Mouse (Mus musculus) left cerebral cortex, postnatal 4 days (tissue): ENCODE results near the gene Npff. TPM values are rescaled to one million over a fixed set of nuclear protein-coding genes. Genes with fewer than 3 reads are reported as not detected.

Experiments
- DNase-seq: peaks from one replicate; pipeline ENCODE4 v3.0.0-alpha.2; 2022
- intact Hi-C: fragments of 180-260 bp; cut with DNase I; formaldehyde crosslinking; loops from one replicate; pipeline ENCODE4 v1.15.1; 2025
- total RNA-seq, 2 experiments: library from RNA; stranded (reverse); gene quantifications; 2 replicates each; pipeline ENCODE4 v1.2.3; 2021

Gene Npff
- total RNA-seq, 2 experiments from 2014 or later: 3.9 to 5.0 TPM

- intact Hi-C loops: no loop called here
Observed at GRCm38 (mm10) chr15:102505073-102505769, 19.5 kb downstream of the Npff start.

GRCm38 (mm10) chr15:102503924-102504782 is 20.6 kb downstream of the Npff start:
- intact Hi-C loops: no loop called here
- DNase-seq: no peak

More at GRCm38 (mm10) chr15:102505073-102505769, 19.5 kb downstream of the Npff start:
- no peak for DNase-seq

GRCm38 (mm10) chr15:102503447-102503846 is 21.3 kb downstream of the Npff start, which contains the start of gene Gm10337:
Gene Gm10337 (plus strand): TSS chr15:102503722.
- intact Hi-C loops: no loop called here
- DNase-seq: no peak

GRCm38 (mm10) chr15:102502254-102502840 is 22.4 kb downstream of the Npff start:
- no peak for DNase-seq
- intact Hi-C loops: no loop called here

- intact Hi-C loops: no loop called here
- no peak for DNase-seq
Observed at GRCm38 (mm10) chr15:102501084-102501814, 23.5 kb downstream of the Npff start.

GRCm38 (mm10) chr15:102500479-102500878 is 24.3 kb downstream of the Npff start:
- DNase-seq: no peak
- intact Hi-C loops: no loop called here

- intact Hi-C loops: no loop called here
- no peak for DNase-seq
Observed at GRCm38 (mm10) chr15:102499851-102500250, 24.9 kb downstream of the Npff start.

- intact Hi-C loops: no loop called here
- no peak for DNase-seq
Observed at GRCm38 (mm10) chr15:102499370-102499769, 25.4 kb downstream of the Npff start.

- intact Hi-C loops: no loop called here
- no peak for DNase-seq
Observed at GRCm38 (mm10) chr15:102498322-102498721, 26.4 kb downstream of the Npff start.

GRCm38 (mm10) chr15:102487664-102488063 is 37.1 kb downstream of the Npff start:
- intact Hi-C loops: no loop called here
- DNase-seq: no peak

GRCm38 (mm10) chr15:102485853-102486252 is 38.9 kb downstream of the Npff start:
- intact Hi-C loops: no loop called here
- DNase-seq: no peak

- no peak for DNase-seq
- intact Hi-C loops: no loop called here
Observed at GRCm38 (mm10) chr15:102483136-102483535, 41.6 kb downstream of the Npff start.

- intact Hi-C loops: no loop called here
- no peak for DNase-seq
Observed at GRCm38 (mm10) chr15:102474520-102474919, 50.2 kb downstream of the Npff start.

Other genes starting within 250 kb of the Npff start
- gene Mfsd5, start 245.5 kb downstream of the Npff start, total RNA-seq: 10 to 100 TPM; 31.4 to 33.7 TPM
- 1 to 10 TPM; 8.5 to 9.9 TPM for gene Espl1, start 228.7 kb downstream of the Npff start, total RNA-seq
- 100 to 1,000 TPM; 390 to 395 TPM for gene Pfdn5, start 198.8 kb downstream of the Npff start, total RNA-seq
- gene Myg1, start 193.2 kb downstream of the Npff start, total RNA-seq: 10 to 100 TPM; 60.2 to 65.9 TPM
- 10 to 100 TPM; 28.7 to 29.2 TPM for gene Aaas, start 174.2 kb downstream of the Npff start, total RNA-seq
- under 1 TPM; 0.24 to 0.56 TPM for gene Sp7, start 157.8 kb downstream of the Npff start, total RNA-seq
- gene Sp1, start 118.8 kb downstream of the Npff start, total RNA-seq: 10 to 100 TPM; 30.5 to 35.0 TPM
- gene Amhr2, start 79.6 kb downstream of the Npff start, total RNA-seq: 1 to 10 TPM in 1 of 2 experiments, under 1 TPM in 1; 0.93 to 1.4 TPM
- 10 to 100 TPM; 18.6 to 20.0 TPM for gene Prr13, start 65.9 kb downstream of the Npff start, total RNA-seq
- 100 to 1,000 TPM; 546 to 548 TPM for gene Pcbp2, start 54.4 kb downstream of the Npff start, total RNA-seq
- not detected for gene Gm10337, start 21.2 kb downstream of the Npff start, total RNA-seq
- 10 to 100 TPM; 90.1 to 93.0 TPM for gene Map3k12, start 7.9 kb downstream of the Npff start, total RNA-seq
- 10 to 100 TPM; 71.4 to 72.0 TPM for gene Tarbp2, start 6.8 kb downstream of the Npff start, total RNA-seq
- 1 to 10 TPM in 1 of 2 experiments, not detected in 1; 2.2 TPM for gene Gm28047, start 100.1 kb upstream of the Npff start, total RNA-seq
- gene Atf7, start 100.5 kb upstream of the Npff start, total RNA-seq: 10 to 100 TPM; 41.7 to 46.1 TPM
- gene Atp5g2, start 147.4 kb upstream of the Npff start, total RNA-seq: 10 to 100 TPM; 13.4 to 14.1 TPM
- 10 to 100 TPM; 44.3 to 46.7 TPM for gene Calcoco1, start 197.2 kb upstream of the Npff start, total RNA-seq